Mouse (Mus musculus) gastrocnemius, postnatal 10 days (tissue): Measurements from ENCODE around the gene Slc2a13. TPM values are rescaled to one million over a fixed set of nuclear protein-coding genes. Genes with fewer than 3 reads are reported as not detected.

Source experiments
- DNase-seq: peaks from one replicate; pipeline ENCODE4 v3.0.0; 2021; ENCODE audit warnings: mixed read lengths
- total RNA-seq, 2 experiments: library from RNA; stranded (reverse); gene quantifications; 2 replicates each; pipeline ENCODE4 v1.2.3; 2021

Gene Slc2a13
- total RNA-seq, 2 experiments from 2014 or later: 3.1 to 4.8 TPM

GRCm38 (mm10) chr15:91377105-91377504 lies 196.0 kb downstream of the Slc2a13 start:
- DNase-seq: no peak

GRCm38 (mm10) chr15:91374441-91374840 lies 198.6 kb downstream of the Slc2a13 start:
- no peak for DNase-seq

- DNase-seq: peak; percentile 59
Measured at GRCm38 (mm10) chr15:91373203-91373584, 199.9 kb downstream of the Slc2a13 start.

GRCm38 (mm10) chr15:91372464-91373202 lies 200.4 kb downstream of the Slc2a13 start:
- DNase-seq: no peak

- DNase-seq: no peak
Measured at GRCm38 (mm10) chr15:91371859-91372394, 201.1 kb downstream of the Slc2a13 start.

GRCm38 (mm10) chr15:91369736-91370449 lies 203.2 kb downstream of the Slc2a13 start:
- DNase-seq: no peak

GRCm38 (mm10) chr15:91360495-91360894 lies 212.6 kb downstream of the Slc2a13 start:
- DNase-seq: no peak

- no peak for DNase-seq
Measured at GRCm38 (mm10) chr15:91351006-91351405, 222.1 kb downstream of the Slc2a13 start.

GRCm38 (mm10) chr15:91338350-91338749 lies 234.7 kb downstream of the Slc2a13 start:
- no peak for DNase-seq

GRCm38 (mm10) chr15:91334416-91334900 lies 238.6 kb downstream of the Slc2a13 start:
- no peak for DNase-seq

- no peak for DNase-seq
Measured at GRCm38 (mm10) chr15:91327748-91328147, 245.3 kb downstream of the Slc2a13 start.

GRCm38 (mm10) chr15:91327023-91327422 lies 246.0 kb downstream of the Slc2a13 start:
- DNase-seq: no peak

GRCm38 (mm10) chr15:91319376-91319775 lies 253.7 kb downstream of the Slc2a13 start:
- DNase-seq: peak; percentile 11

GRCm38 (mm10) chr15:91316964-91317363 lies 256.1 kb downstream of the Slc2a13 start:
- peak; percentile 24 for DNase-seq

GRCm38 (mm10) chr15:91314402-91315318 lies 258.4 kb downstream of the Slc2a13 start:
- DNase-seq: no peak

GRCm38 (mm10) chr15:91304296-91304852 lies 268.7 kb downstream of the Slc2a13 start:
- DNase-seq: peak; percentile 46

- peak; percentile 94 for DNase-seq
Measured at GRCm38 (mm10) chr15:91301366-91301765, 271.7 kb downstream of the Slc2a13 start.

- no peak for DNase-seq
Measured at GRCm38 (mm10) chr15:91299319-91299835, 273.7 kb downstream of the Slc2a13 start.

GRCm38 (mm10) chr15:91283418-91283817 lies 289.6 kb downstream of the Slc2a13 start:
- no peak for DNase-seq

- no peak for DNase-seq
Measured at GRCm38 (mm10) chr15:91282822-91283221, 290.2 kb downstream of the Slc2a13 start.

GRCm38 (mm10) chr15:91281521-91281920 lies 291.5 kb downstream of the Slc2a13 start:
- DNase-seq: no peak
